Comparison of ENCODE assay signal across 9 mouse cellular contexts in genomic region chr5:140884966-140885365, GRCm38 (mm10). TPM values are rescaled to one million over a fixed set of nuclear protein-coding genes. Genes with fewer than 3 reads are reported as not detected.
DNase-seq lines count a peak whose midpoint lies in the region; ATAC-seq lines count a peak whose summit lies in the region.
"Had no signal": no experiment of that assay in that cellular context is flagged by ENCODE, and none has a peak within 500 bp of the region (broad histone marks: within the 10 kb centered on the region; RNA-seq: fewer than 3 reads in every experiment).

No protein-coding gene starts in this region.

- no peak overlapping the region for H3K27ac ChIP-seq in hindbrain, embryonic 15.5 days (replicated peaks)
- H3K27ac ChIP-seq in hindbrain, embryonic 11.5 days (ENCODE audit: low read depth, low read length), result no peak overlapping the region
- H3K27ac ChIP-seq: limb, embryonic 12.5 days had no signal

- peak; percentile 48; the same call in 1 of the 2 replicates for ATAC-seq in hindbrain, embryonic 15.5 days (ENCODE audit: low FRiP score, low read depth)
- ATAC-seq in hindbrain, embryonic 11.5 days (ENCODE audit: low FRiP score), result no peak
- ATAC-seq: intestine, embryonic 16.5 days had no signal

- no peak overlapping the region for H3K9ac ChIP-seq in hindbrain, embryonic 15.5 days
- H3K9ac ChIP-seq in hindbrain, embryonic 11.5 days (ENCODE audit: low read depth, low read length), result no peak overlapping the region
- H3K9ac ChIP-seq: limb, embryonic 12.5 days had no signal

- 44% methylated on average over 13 of the region's 13 CpGs for WGBS in hindbrain, embryonic 15.5 days
- WGBS in hindbrain, embryonic 11.5 days, result 58% methylated on average over 13 of the region's 13 CpGs

- H3K9me3 ChIP-seq in hindbrain, embryonic 15.5 days, result no peaks in the 10 kb centered on the region
- no peaks in the 10 kb centered on the region for H3K9me3 ChIP-seq in hindbrain, embryonic 11.5 days (ENCODE audit: control insufficient read depth, low read length)
- H3K9me3 ChIP-seq: limb, embryonic 12.5 days had no signal

- DNase-seq in hindbrain, embryonic 11.5 days (ENCODE audit: low spot score), result no peak
- peak; percentile 34 for DNase-seq in right cerebral cortex, adult 18-20 months
- DNase-seq in right cerebral cortex, postnatal 4 days, result no peak
- DNase-seq in layer of hippocampus, adult 9-11 months, result peak; percentile 51
- DNase-seq in right cerebral cortex, postnatal 10 days (ENCODE audit: low spot score in 2 of 2), result peak; percentile 43 to 57
- no peak for DNase-seq in adrenal gland, postnatal 36 days

- H3K4me1 ChIP-seq in hindbrain, embryonic 15.5 days (replicated peaks), result peaks cover 4% of the 10 kb centered on the region; the same call in 1 of the 2 replicates
- H3K4me1 ChIP-seq in hindbrain, embryonic 11.5 days (replicated peaks; ENCODE audit: control insufficient read depth, insufficient read depth, low read length), result no peaks in the 10 kb centered on the region

- no peaks in the 10 kb centered on the region for H3K27me3 ChIP-seq in hindbrain, embryonic 15.5 days
- H3K27me3 ChIP-seq in hindbrain, embryonic 11.5 days (ENCODE audit: control insufficient read depth, insufficient read depth, low read length), result no peaks in the 10 kb centered on the region

- H3K4me3 ChIP-seq in hindbrain, embryonic 15.5 days, result no peak overlapping the region
- H3K4me3 ChIP-seq in hindbrain, embryonic 11.5 days (ENCODE audit: low read depth, low read length), result no peak overlapping the region
- H3K4me3 ChIP-seq: limb, embryonic 12.5 days had no signal

- H3K36me3 ChIP-seq in hindbrain, embryonic 15.5 days, result no peaks in the 10 kb centered on the region
- no peaks in the 10 kb centered on the region for H3K36me3 ChIP-seq in hindbrain, embryonic 11.5 days (ENCODE audit: control insufficient read depth, insufficient read depth, low read length)
- H3K36me3 ChIP-seq: limb, embryonic 12.5 days had no signal

- H3K4me2 ChIP-seq in hindbrain, embryonic 15.5 days, result no peak overlapping the region
- no peak overlapping the region for H3K4me2 ChIP-seq in hindbrain, embryonic 11.5 days (replicated peaks; ENCODE audit: low read depth, low read length)
- H3K4me2 ChIP-seq: limb, embryonic 12.5 days had no signal

RNA-seq across cellular contexts. Expression of gene Gna12, which starts 54.7 kb away (rescaled TPM):
- 62.0 and 70.0 TPM in 2 replicates for polyA plus RNA-seq in hindbrain, embryonic 15.5 days (2015; fragmentation: Nextera tagmentation; extraction: Ambion mirVana)
- polyA plus RNA-seq in hindbrain, embryonic 11.5 days (2014; fragmentation: Nextera tagmentation; extraction: Ambion mirVana), result 17.2 and 32.3 TPM in 2 replicates
- 100 to 1,000 TPM; 119 to 155 TPM for total RNA-seq in adrenal gland, postnatal 36 days (2021)

Comparison
In these comparisons a context has a peak if more than half of its experiments do, and no peak if none do; other contexts are left out.
1. DNase-seq: peak in right cerebral cortex, adult 18-20 months (single experiment), layer of hippocampus, adult 9-11 months (single experiment) and right cerebral cortex, postnatal 10 days (2 of 2); none in hindbrain, embryonic 11.5 days (single experiment), right cerebral cortex, postnatal 4 days (single experiment) and adrenal gland, postnatal 36 days (0 of 2).